In the genomic region with DNA sequence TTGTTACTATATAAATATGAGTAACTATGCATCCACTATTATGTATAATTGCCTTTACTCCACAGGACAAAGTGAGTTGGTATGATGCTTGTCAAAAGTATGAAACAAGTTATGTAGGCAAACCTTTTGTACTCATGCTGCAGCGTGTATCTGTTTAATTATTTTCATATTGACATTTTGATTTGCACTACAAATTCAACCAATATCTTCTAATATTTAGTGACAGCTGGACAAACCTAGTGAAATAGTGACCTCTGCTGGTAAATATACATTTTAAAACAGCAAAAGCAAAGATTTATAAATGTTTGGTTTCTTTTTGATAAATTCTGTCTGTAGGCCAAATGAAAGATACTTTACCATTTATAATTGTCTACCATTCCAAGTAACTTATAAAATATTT, we compare ENCODE assay signal across 14 mouse cellular contexts. TPM values are rescaled to one million over a fixed set of nuclear protein-coding genes. Genes with fewer than 3 reads are reported as not detected.
DNase-seq lines count a peak whose midpoint lies in the region; ATAC-seq and TF ChIP-seq lines count a peak whose summit lies in the region.
"Had no signal": no experiment of that assay in that cellular context is flagged by ENCODE, and none has a peak within 500 bp of the region (broad histone marks: within the 10 kb centered on the region; RNA-seq: fewer than 3 reads in every experiment).

No protein-coding gene starts in this region.

- H3K4me2 ChIP-seq in heart, postnatal 0 days (ENCODE audit: low read depth, low read length): no peak overlapping the region
- no peak overlapping the region for H3K4me2 ChIP-seq in lung, embryonic 14.5 days
- H3K4me2 ChIP-seq: embryonic facial prominence, embryonic 15.5 days; intestine, embryonic 15.5 days; liver, embryonic 15.5 days; neural tube, embryonic 12.5 days had no signal

- H3K27me3 ChIP-seq in heart, postnatal 0 days (ENCODE audit: control insufficient read depth, insufficient read depth, low read length): no peaks in the 10 kb centered on the region
- no peaks in the 10 kb centered on the region for H3K27me3 ChIP-seq in lung, embryonic 14.5 days (ENCODE audit: insufficient read depth, low read length)
- no peaks in the 10 kb centered on the region; a peak in 1 of 4 replicates for H3K27me3 ChIP-seq in MEL (ENCODE audit: control insufficient read depth in 1 of 2, insufficient read depth in 2 of 2, low read length in 2 of 2)
- H3K27me3 ChIP-seq: embryonic facial prominence, embryonic 15.5 days; intestine, embryonic 15.5 days; liver, embryonic 15.5 days; neural tube, embryonic 12.5 days had no signal

- H3K36me3 ChIP-seq in heart, postnatal 0 days (replicated peaks; ENCODE audit: control insufficient read depth, insufficient read depth, low read length): no peaks in the 10 kb centered on the region
- H3K36me3 ChIP-seq in lung, embryonic 14.5 days (ENCODE audit: insufficient read depth): peaks cover 50% of the 10 kb centered on the region
- H3K36me3 ChIP-seq in MEL (ENCODE audit: control insufficient read depth in 1 of 2, insufficient read depth in 2 of 2, low read length in 2 of 2): no peaks in the 10 kb centered on the region
- H3K36me3 ChIP-seq: embryonic facial prominence, embryonic 15.5 days; liver, embryonic 15.5 days; neural tube, embryonic 12.5 days had no signal

- H3K9me3 ChIP-seq in heart, postnatal 0 days (replicated peaks; ENCODE audit: control insufficient read depth, low read length): no peaks in the 10 kb centered on the region
- no peaks in the 10 kb centered on the region for H3K9me3 ChIP-seq in lung, embryonic 14.5 days (ENCODE audit: low read depth, low read length)
- no peaks in the 10 kb centered on the region for H3K9me3 ChIP-seq in MEL (replicated peaks; ENCODE audit: insufficient read depth, low read length)
- H3K9me3 ChIP-seq: embryonic facial prominence, embryonic 15.5 days; intestine, embryonic 15.5 days; liver, embryonic 15.5 days; neural tube, embryonic 12.5 days had no signal

- WGBS in heart, postnatal 0 days: 31% methylated on average over 1 of the region's 1 CpGs
- WGBS in lung, embryonic 14.5 days: 57% methylated on average over 1 of the region's 1 CpGs
- 45% methylated on average over 1 of the region's 1 CpGs for WGBS in lung, adult 2 months

- H3K27ac ChIP-seq in heart, postnatal 0 days (ENCODE audit: low read depth): no peak overlapping the region
- H3K27ac ChIP-seq in lung, embryonic 14.5 days (ENCODE audit: low read depth): no peak overlapping the region
- no peak overlapping the region for H3K27ac ChIP-seq in MEL (ENCODE audit: control insufficient read depth, low read depth, low read length)
- H3K27ac ChIP-seq: embryonic facial prominence, embryonic 15.5 days; intestine, embryonic 15.5 days; liver, embryonic 15.5 days; neural tube, embryonic 12.5 days had no signal

- ATAC-seq in heart, postnatal 0 days (ENCODE audit: insufficient read depth, low read depth): no peak
- ATAC-seq in lung, embryonic 14.5 days (ENCODE audit: insufficient read depth): no peak
- ATAC-seq: intestine, embryonic 15.5 days had no signal

- no peak overlapping the region for H3K4me3 ChIP-seq in heart, postnatal 0 days (ENCODE audit: low read depth, low read length)
- H3K4me3 ChIP-seq in lung, embryonic 14.5 days (ENCODE audit: low read depth, low read length): no peak overlapping the region
- no peak overlapping the region for H3K4me3 ChIP-seq in lung, adult 2 months (replicated peaks; ENCODE audit: extremely low read depth, low read depth, low read length)
- no peak overlapping the region for H3K4me3 ChIP-seq in MEL (ENCODE audit: control insufficient read depth in 1 of 2, insufficient read depth in 1 of 2, low read depth in 2 of 2, low read length in 2 of 2)
- H3K4me3 ChIP-seq: embryonic facial prominence, embryonic 15.5 days; intestine, embryonic 15.5 days; liver, embryonic 15.5 days; neural tube, embryonic 12.5 days had no signal

- TF ChIP-seq CTCF in heart, postnatal 0 days (IDR thresholded peaks at IDR 0.05; ENCODE audit: low read depth): peak; percentile 45
- peak; percentile 30 for TF ChIP-seq CTCF in lung, embryonic 14.5 days (IDR thresholded peaks at IDR 0.05; ENCODE audit: low read depth)
- no peak for TF ChIP-seq CTCF in lung, adult 2 months (IDR thresholded peaks at IDR 0.05; ENCODE audit: insufficient read depth, low read length)
- TF ChIP-seq CTCF in MEL (IDR thresholded peaks at IDR 0.05 in 2 of 3, conservative IDR thresholded peaks at IDR 0.05 in 1 of 3; ENCODE audit: control insufficient read depth in 1 of 3, insufficient read depth in 1 of 3, low read depth in 2 of 3, low read length in 3 of 3, poor library complexity in 1 of 3, severe bottlenecking in 1 of 3): peak in 1 of 3 experiments; percentile 60; a peak in 2 of 6 replicates

- no peaks in the 10 kb centered on the region for H3K4me1 ChIP-seq in heart, postnatal 0 days (ENCODE audit: control insufficient read depth, insufficient read depth)
- H3K4me1 ChIP-seq in lung, embryonic 14.5 days (ENCODE audit: insufficient read depth): no peaks in the 10 kb centered on the region
- no peaks in the 10 kb centered on the region for H3K4me1 ChIP-seq in lung, adult 2 months (ENCODE audit: control insufficient read depth, insufficient read depth, low read length)
- H3K4me1 ChIP-seq in MEL (ENCODE audit: control insufficient read depth in 1 of 2, insufficient read depth in 2 of 2, low read length in 2 of 2): no peaks in the 10 kb centered on the region
- H3K4me1 ChIP-seq: embryonic facial prominence, embryonic 15.5 days; intestine, embryonic 15.5 days; liver, embryonic 15.5 days; neural tube, embryonic 12.5 days had no signal

- no peak overlapping the region for H3K9ac ChIP-seq in heart, postnatal 0 days (replicated peaks; ENCODE audit: low read depth, low read length)
- no peak overlapping the region for H3K9ac ChIP-seq in lung, embryonic 14.5 days
- H3K9ac ChIP-seq in MEL (ENCODE audit: control insufficient read depth, low read depth, low read length, poor library complexity, severe bottlenecking): no peak overlapping the region
- H3K9ac ChIP-seq: embryonic facial prominence, embryonic 15.5 days; intestine, embryonic 15.5 days; liver, embryonic 15.5 days; neural tube, embryonic 12.5 days had no signal

- no peak for TF ChIP-seq POLR2A in lung, adult 2 months (IDR thresholded peaks at IDR 0.05; ENCODE audit: borderline replicate concordance, extremely low read depth, low read depth, low read length)
- TF ChIP-seq POLR2A in MEL (IDR thresholded peaks at IDR 0.05; ENCODE audit: control insufficient read depth in 1 of 2, insufficient read depth in 1 of 2, low read depth in 1 of 2, low read length in 2 of 2, poor library complexity in 1 of 2): no peak

- no peaks in the 10 kb centered on the region for H3K79me2 ChIP-seq in MEL (ENCODE audit: control insufficient read depth, insufficient read depth, low read length, poor library complexity)

- DNase-seq in heart, postnatal 0 days (ENCODE audit: low spot score): peak; percentile 34
- no peak for DNase-seq in heart, adult 8-10 months (ENCODE audit: low spot score)
- peak; percentile 66 for DNase-seq in lung, embryonic 14.5 days
- DNase-seq in lung, adult 2 months: no peak
- peak; percentile 17 for DNase-seq in MEL (ENCODE audit: low read depth, low spot score)
- DNase-seq in c-Kit-positive CD71-negative TER-119-negative erythroid progenitor cells, embryonic 14.5 days (ENCODE audit: low read depth): peak; percentile 4
- DNase-seq in adrenal gland, postnatal 36 days: no peak
- no peak for DNase-seq in layer of hippocampus, adult 18-20 months (ENCODE audit: low spot score in 2 of 2)
- DNase-seq: cerebellum, adult 9-10 months; heart, postnatal 14 days had no signal

- peak; percentile 80 for TF ChIP-seq RAD21 in MEL (IDR thresholded peaks at IDR 0.05; ENCODE audit: low read depth, low read length)

- no peak for TF ChIP-seq EP300 in heart, postnatal 0 days (IDR thresholded peaks at IDR 0.05; ENCODE audit: low read depth)
- no peak for TF ChIP-seq EP300 in MEL (IDR thresholded peaks at IDR 0.05; ENCODE audit: low read depth in 1 of 2, low read length in 2 of 2)

TF ChIP-seq in MEL, 35 proteins besides CTCF, POLR2A, EP300 and RAD21:
- TF ChIP-seq SMC3 (IDR thresholded peaks at IDR 0.05; ENCODE audit: low read depth, low read length) (peak; percentile 69), GABPA (IDR thresholded peaks at IDR 0.05; ENCODE audit: low read depth, low read length) (no peak), ZC3H11A (IDR thresholded peaks at IDR 0.05; ENCODE audit: low read depth, low read length) (peak; percentile 62)

RNA-seq across cellular contexts. Expression of a gene that starts 55.5 kb away (rescaled TPM):
- 4.2 and 6.1 TPM in 2 replicates for total RNA-seq in heart, postnatal 0 days (2014; rRNA removed; ENCODE audit: low replicate concordance)
- 1.00 and 1.1 TPM in 2 replicates for polyA plus RNA-seq in heart, postnatal 0 days (2015; fragmentation: Nextera tagmentation; extraction: Ambion mirVana)
- total RNA-seq in heart, adult 8-10 months (2022): 1 to 10 TPM; 2.9 to 4.4 (median 3.6) TPM
- 55.0 and 57.4 TPM in 2 replicates for polyA plus RNA-seq in lung, embryonic 14.5 days (2014; fragmentation: Nextera tagmentation; extraction: Ambion mirVana)
- 24.4 and 35.5 TPM in 2 replicates for polyA plus RNA-seq in lung, adult 2 months (2012; rRNA removed)
- not detected in 2 replicates for total RNA-seq in MEL (2012; rRNA removed)
- not detected for polyA plus RNA-seq in MEL (2012; ENCODE audit: insufficient read depth in 1 of 2, insufficient read length in 2 of 2, low read depth in 1 of 2, low replicate concordance in 2 of 2, missing spikeins in 1 of 2)
- 10 to 100 TPM; 36.0 to 58.0 TPM for total RNA-seq in adrenal gland, postnatal 36 days (2021)
- total RNA-seq in layer of hippocampus, adult 18-20 months (2021): 10 to 100 TPM; 17.6 to 17.7 TPM

Comparison
In these comparisons a context has a peak if more than half of its experiments do, and no peak if none do; other contexts are left out.
1. DNase-seq: peak in heart, postnatal 0 days (single experiment), lung, embryonic 14.5 days (single experiment), MEL (single experiment) and c-Kit-positive CD71-negative TER-119-negative erythroid progenitor cells, embryonic 14.5 days (single experiment); none in heart, adult 8-10 months (single experiment), lung, adult 2 months (single experiment), adrenal gland, postnatal 36 days (0 of 2) and layer of hippocampus, adult 18-20 months (0 of 2).